Mouse (Mus musculus): ENCODE results near the gene Gm21915. TPM values are rescaled to one million over a fixed set of nuclear protein-coding genes. Genes with fewer than 3 reads are reported as not detected.

Gene Gm21915
- polyA plus RNA-seq, 1 experiment from 2014 or later = not detected

- no peak overlapping the region for H3K27ac ChIP-seq
Observed at GRCm38 (mm10) chr9:40671323-40671930, 1.0 kb downstream of the Gm21915 start.

GRCm38 (mm10) chr9:40675203-40675958 lies 5.0 kb downstream of the Gm21915 start:
- H3K36me3 ChIP-seq = no peaks in the 10 kb centered on the region
- no peak overlapping the region for H3K4me2 ChIP-seq
- H3K9me3 ChIP-seq (replicated peaks) = no peaks in the 10 kb centered on the region
- no peak overlapping the region for H3K27ac ChIP-seq
- no peak overlapping the region for H3K4me3 ChIP-seq
- H3K27me3 ChIP-seq (replicated peaks) = no peaks in the 10 kb centered on the region
- no peak for ATAC-seq
- H3K4me1 ChIP-seq = no peaks in the 10 kb centered on the region
- 55% methylated on average over 12 of the region's 12 CpGs for WGBS (ENCODE audit: insufficient replicate concordance)
- no peak overlapping the region for H3K9ac ChIP-seq

More at GRCm38 (mm10) chr9:40671323-40671930, 1.0 kb downstream of the Gm21915 start:
- H3K4me2 ChIP-seq = no peak overlapping the region
- H3K27me3 ChIP-seq (replicated peaks) = no peaks in the 10 kb centered on the region
- ATAC-seq = no peak
- H3K9ac ChIP-seq = no peak overlapping the region
- no peaks in the 10 kb centered on the region for H3K9me3 ChIP-seq (replicated peaks)
- no peak overlapping the region for H3K4me3 ChIP-seq
- H3K4me1 ChIP-seq = no peaks in the 10 kb centered on the region
- no peaks in the 10 kb centered on the region for H3K36me3 ChIP-seq
- 43% methylated on average over 4 of the region's 4 CpGs for WGBS (ENCODE audit: insufficient replicate concordance)

- H3K4me3 ChIP-seq = no peak overlapping the region
- H3K27ac ChIP-seq = no peak overlapping the region
- H3K9me3 ChIP-seq (replicated peaks) = no peaks in the 10 kb centered on the region
- no peak overlapping the region for H3K9ac ChIP-seq
- no peaks in the 10 kb centered on the region for H3K4me1 ChIP-seq
- H3K27me3 ChIP-seq (replicated peaks) = no peaks in the 10 kb centered on the region
- H3K4me2 ChIP-seq = no peak overlapping the region
- WGBS (ENCODE audit: insufficient replicate concordance) = 63% methylated on average over 4 of the region's 4 CpGs
- ATAC-seq = no peak
- no peaks in the 10 kb centered on the region for H3K36me3 ChIP-seq
Observed at GRCm38 (mm10) chr9:40678653-40679052, 8.2 kb downstream of the Gm21915 start.

GRCm38 (mm10) chr9:40685801-40686420 lies 15.5 kb downstream of the Gm21915 start, which contains the start of gene Clmp:
Gene Clmp, plus strand, starts transcription at chr9:40685962.
- ATAC-seq = no peak
- peak within 1 kb of the TSS; percentile 46; the same call in 1 of the 2 replicates for H3K9ac ChIP-seq
- H3K9me3 ChIP-seq (replicated peaks) = no peaks in the 10 kb centered on the region
- H3K36me3 ChIP-seq = no peaks in the 10 kb centered on the region
- peak within 1 kb of the TSS; percentile 66 for H3K4me2 ChIP-seq
- peak within 1 kb of the TSS; percentile 53 for H3K4me3 ChIP-seq
- 2% methylated on average over 53 of the region's 53 CpGs for WGBS (ENCODE audit: insufficient replicate concordance)
- peaks cover 48% of the 10 kb centered on the region for H3K27me3 ChIP-seq (replicated peaks)
- H3K27ac ChIP-seq = peak within 1 kb of the TSS; percentile 62; the same call in 1 of the 2 replicates
- H3K4me1 ChIP-seq = no peaks in the 10 kb centered on the region

- Histone ChIP-seq H3K27ac (peak overlapping the region; percentile 62; the same call in 1 of the 2 replicates), H3K4me1 (no peaks in the 10 kb centered on the region), H3K27me3 (replicated peaks) (peaks cover 50% of the 10 kb centered on the region), H3K9me3 (replicated peaks) (no peaks in the 10 kb centered on the region), H3K4me2 (peak overlapping the region; percentile 66), H3K4me3 (peak overlapping the region; percentile 53), H3K36me3 (no peaks in the 10 kb centered on the region), H3K9ac (peak overlapping the region; percentile 46; the same call in 1 of the 2 replicates)
- no peak for ATAC-seq
- WGBS (ENCODE audit: insufficient replicate concordance) = 2% methylated on average over 23 of the region's 23 CpGs
Observed at GRCm38 (mm10) chr9:40686421-40686899, 16.0 kb downstream of the Gm21915 start.

- H3K4me3 ChIP-seq = peak overlapping the region; percentile 53; the same call in 1 of the 2 replicates
- H3K27me3 ChIP-seq (replicated peaks) = peaks cover 50% of the 10 kb centered on the region
- no peaks in the 10 kb centered on the region for H3K9me3 ChIP-seq (replicated peaks)
- no peaks in the 10 kb centered on the region for H3K36me3 ChIP-seq
- H3K9ac ChIP-seq = no peak overlapping the region
- H3K27ac ChIP-seq = no peak overlapping the region
- no peak for ATAC-seq
- peak overlapping the region; percentile 66 for H3K4me2 ChIP-seq
- H3K4me1 ChIP-seq = no peaks in the 10 kb centered on the region
- WGBS (ENCODE audit: insufficient replicate concordance) = 44% methylated on average over 5 of the region's 5 CpGs
Observed at GRCm38 (mm10) chr9:40687053-40687452, 16.6 kb downstream of the Gm21915 start.

GRCm38 (mm10) chr9:40687553-40687952 lies 17.1 kb downstream of the Gm21915 start:
- 43% methylated on average over 3 of the region's 3 CpGs for WGBS (ENCODE audit: insufficient replicate concordance)
- Histone ChIP-seq H3K9me3 (replicated peaks) (no peaks in the 10 kb centered on the region), H3K9ac (no peak overlapping the region; the same call in 1 of the 2 replicates), H3K4me3 (no peak overlapping the region), H3K4me2 (peak overlapping the region; percentile 66; the same call in 1 of the 2 replicates), H3K27me3 (replicated peaks) (peaks cover 50% of the 10 kb centered on the region), H3K36me3 (no peaks in the 10 kb centered on the region), H3K4me1 (no peaks in the 10 kb centered on the region), H3K27ac (no peak overlapping the region)
- ATAC-seq = no peak

- no peaks in the 10 kb centered on the region for H3K4me1 ChIP-seq
- no peak overlapping the region for H3K9ac ChIP-seq
- H3K27ac ChIP-seq = no peak overlapping the region
- ATAC-seq = no peak
- no peak overlapping the region for H3K4me2 ChIP-seq
- no peaks in the 10 kb centered on the region for H3K9me3 ChIP-seq (replicated peaks)
- no peaks in the 10 kb centered on the region for H3K36me3 ChIP-seq
- H3K27me3 ChIP-seq (replicated peaks) = peaks cover 39% of the 10 kb centered on the region
- 73% methylated on average over 7 of the region's 7 CpGs for WGBS (ENCODE audit: insufficient replicate concordance)
- no peak overlapping the region for H3K4me3 ChIP-seq
Observed at GRCm38 (mm10) chr9:40690511-40690910, 20.1 kb downstream of the Gm21915 start.

GRCm38 (mm10) chr9:40693026-40693425 lies 22.6 kb downstream of the Gm21915 start:
- Histone ChIP-seq H3K36me3 (no peaks in the 10 kb centered on the region), H3K9ac (no peak overlapping the region), H3K27ac (no peak overlapping the region), H3K4me3 (no peak overlapping the region), H3K4me1 (no peaks in the 10 kb centered on the region), H3K9me3 (replicated peaks) (no peaks in the 10 kb centered on the region), H3K4me2 (no peak overlapping the region), H3K27me3 (replicated peaks) (peaks cover 14% of the 10 kb centered on the region)
- 23% methylated on average over 3 of the region's 3 CpGs for WGBS (ENCODE audit: insufficient replicate concordance)
- ATAC-seq = no peak

GRCm38 (mm10) chr9:40693768-40694167 lies 23.4 kb downstream of the Gm21915 start:
- H3K27ac ChIP-seq = no peak overlapping the region

GRCm38 (mm10) chr9:40694284-40694683 lies 23.9 kb downstream of the Gm21915 start:
- Histone ChIP-seq H3K9me3 (replicated peaks) (no peaks in the 10 kb centered on the region), H3K4me3 (no peak overlapping the region), H3K27ac (no peak overlapping the region), H3K4me2 (no peak overlapping the region), H3K27me3 (replicated peaks) (peaks cover 10% of the 10 kb centered on the region), H3K36me3 (no peaks in the 10 kb centered on the region), H3K9ac (no peak overlapping the region), H3K4me1 (no peaks in the 10 kb centered on the region)
- no peak for ATAC-seq
- WGBS (ENCODE audit: insufficient replicate concordance) = 82% methylated on average over 12 of the region's 12 CpGs

More at GRCm38 (mm10) chr9:40693768-40694167, 23.4 kb downstream of the Gm21915 start:
- H3K9ac ChIP-seq = no peak overlapping the region
- H3K4me2 ChIP-seq = no peak overlapping the region
- H3K9me3 ChIP-seq (replicated peaks) = no peaks in the 10 kb centered on the region
- H3K4me1 ChIP-seq = no peaks in the 10 kb centered on the region
- no peaks in the 10 kb centered on the region for H3K36me3 ChIP-seq
- no peak overlapping the region for H3K4me3 ChIP-seq
- no peak for ATAC-seq
- WGBS (ENCODE audit: insufficient replicate concordance) = 61% methylated on average over 5 of the region's 5 CpGs
- H3K27me3 ChIP-seq (replicated peaks) = peaks cover 10% of the 10 kb centered on the region

GRCm38 (mm10) chr9:40696086-40696485 lies 25.7 kb downstream of the Gm21915 start:
- ATAC-seq = no peak
- H3K4me3 ChIP-seq = no peak overlapping the region
- H3K27me3 ChIP-seq (replicated peaks) = peaks cover 6% of the 10 kb centered on the region; the same call in 1 of the 2 replicates
- H3K9ac ChIP-seq = no peak overlapping the region
- 46% methylated on average over 4 of the region's 4 CpGs for WGBS (ENCODE audit: insufficient replicate concordance)
- H3K27ac ChIP-seq = no peak overlapping the region
- no peaks in the 10 kb centered on the region for H3K36me3 ChIP-seq
- no peaks in the 10 kb centered on the region for H3K9me3 ChIP-seq (replicated peaks)
- no peaks in the 10 kb centered on the region for H3K4me1 ChIP-seq
- H3K4me2 ChIP-seq = no peak overlapping the region
